Mouse (Mus musculus): ENCODE measurements around the gene Preb. TPM values are rescaled to one million over a fixed set of nuclear protein-coding genes. Genes with fewer than 3 reads are reported as not detected.

Preb gene
- polyA plus RNA-seq, 1 experiment from 2014 or later = 133 TPM

GRCm38 (mm10) chr5:30974870-30975656, 14.9 kb upstream of the Preb start:
- Histone ChIP-seq H3K4me3 (no peak overlapping the region), H3K36me3 (no peaks in the 10 kb centered on the region), H3K4me2 (no peak overlapping the region), H3K27me3 (no peaks in the 10 kb centered on the region), H3K9ac (no peak overlapping the region), H3K27ac (no peak overlapping the region), H3K9me3 (no peaks in the 10 kb centered on the region), H3K4me1 (no peaks in the 10 kb centered on the region)
- 74% methylated on average over 9 of the region's 9 CpGs for WGBS
- ATAC-seq (ENCODE audit: insufficient number of reproducible peaks, insufficient read depth, low FRiP score, low TSS enrichment, low read depth) = 0 out of 2 replicates have a peak, but pooled peaks have one; percentile 37

GRCm38 (mm10) chr5:30969440-30969839, 9.3 kb upstream of the Preb start:
- no peak for ATAC-seq (ENCODE audit: insufficient number of reproducible peaks, insufficient read depth, low FRiP score, low TSS enrichment, low read depth)
- Histone ChIP-seq H3K9me3 (no peaks in the 10 kb centered on the region), H3K9ac (no peak overlapping the region), H3K4me3 (no peak overlapping the region), H3K36me3 (no peaks in the 10 kb centered on the region), H3K4me1 (no peaks in the 10 kb centered on the region), H3K4me2 (no peak overlapping the region), H3K27ac (no peak overlapping the region), H3K27me3 (no peaks in the 10 kb centered on the region)
- 70% methylated on average over 2 of the region's 2 CpGs for WGBS

GRCm38 (mm10) chr5:30968416-30968815, 8.3 kb upstream of the Preb start, which contains the start of gene Tcf23:
Gene Tcf23 (plus strand): TSS chr5:30968662.
- WGBS = 69% methylated on average over 8 of the region's 8 CpGs
- no peaks in the 10 kb centered on the region for H3K4me1 ChIP-seq
- no peak for ATAC-seq (ENCODE audit: insufficient number of reproducible peaks, insufficient read depth, low FRiP score, low TSS enrichment, low read depth)

GRCm38 (mm10) chr5:30966189-30966588, 6.0 kb upstream of the Preb start:
- Histone ChIP-seq H3K4me3 (no peak overlapping the region), H3K27ac (no peak overlapping the region), H3K4me1 (no peaks in the 10 kb centered on the region), H3K4me2 (no peak overlapping the region), H3K9me3 (no peaks in the 10 kb centered on the region), H3K27me3 (no peaks in the 10 kb centered on the region), H3K36me3 (no peaks in the 10 kb centered on the region), H3K9ac (no peak overlapping the region)
- WGBS = 95% methylated on average over 4 of the region's 4 CpGs
- no peak for ATAC-seq (ENCODE audit: insufficient number of reproducible peaks, insufficient read depth, low FRiP score, low TSS enrichment, low read depth)

More at GRCm38 (mm10) chr5:30968416-30968815, 8.3 kb upstream of the Preb start, which contains the start of gene Tcf23:
- Histone ChIP-seq H3K4me2 (no peak within 1 kb of the TSS), H3K27ac (no peak within 1 kb of the TSS), H3K9me3 (no peaks in the 10 kb centered on the region), H3K27me3 (no peaks in the 10 kb centered on the region), H3K4me3 (no peak within 1 kb of the TSS), H3K9ac (no peak within 1 kb of the TSS), H3K36me3 (no peaks in the 10 kb centered on the region)

GRCm38 (mm10) chr5:30963916-30964315, 3.8 kb upstream of the Preb start:
- no peaks in the 10 kb centered on the region for H3K27me3 ChIP-seq
- no peak overlapping the region for H3K9ac ChIP-seq
- no peak for ATAC-seq (ENCODE audit: insufficient number of reproducible peaks, insufficient read depth, low FRiP score, low TSS enrichment, low read depth)
- H3K4me3 ChIP-seq = no peak overlapping the region
- H3K36me3 ChIP-seq = 0 out of 2 replicates have a peak, but pooled peaks cover under 1% of the 10 kb centered on the region
- peaks cover 5% of the 10 kb centered on the region for H3K4me1 ChIP-seq
- H3K27ac ChIP-seq = no peak overlapping the region
- H3K4me2 ChIP-seq = no peak overlapping the region
- 78% methylated on average over 3 of the region's 3 CpGs for WGBS
- no peaks in the 10 kb centered on the region for H3K9me3 ChIP-seq

GRCm38 (mm10) chr5:30961545-30962505, 1.7 kb upstream of the Preb start:
- peaks cover 18% of the 10 kb centered on the region for H3K36me3 ChIP-seq
- no peaks in the 10 kb centered on the region for H3K9me3 ChIP-seq
- 77% methylated on average over 10 of the region's 10 CpGs for WGBS
- H3K27me3 ChIP-seq = no peaks in the 10 kb centered on the region
- H3K27ac ChIP-seq = no peak overlapping the region
- no peak overlapping the region for H3K4me3 ChIP-seq
- no peak for ATAC-seq (ENCODE audit: insufficient number of reproducible peaks, insufficient read depth, low FRiP score, low TSS enrichment, low read depth)
- peaks cover 19% of the 10 kb centered on the region for H3K4me1 ChIP-seq
- no peak overlapping the region for H3K4me2 ChIP-seq
- no peak overlapping the region for H3K9ac ChIP-seq

- WGBS = 91% methylated on average over 2 of the region's 2 CpGs
- H3K27ac ChIP-seq = 0 out of 2 replicates have a peak overlapping the region, but pooled peaks have one; percentile 48
- ATAC-seq (ENCODE audit: insufficient number of reproducible peaks, insufficient read depth, low FRiP score, low TSS enrichment, low read depth) = no peak
- no peaks in the 10 kb centered on the region for H3K9me3 ChIP-seq
- peaks cover 21% of the 10 kb centered on the region for H3K36me3 ChIP-seq
- H3K27me3 ChIP-seq = no peaks in the 10 kb centered on the region
- H3K9ac ChIP-seq = peak overlapping the region; percentile 92
- H3K4me1 ChIP-seq = peaks cover 19% of the 10 kb centered on the region
- peak overlapping the region; percentile 86 for H3K4me2 ChIP-seq
- peak overlapping the region; percentile 86; the same call in 1 of the 2 replicates for H3K4me3 ChIP-seq
Observed at GRCm38 (mm10) chr5:30960814-30961213, 653 bp upstream of the Preb start.

GRCm38 (mm10) chr5:30959198-30959854, 835 bp downstream of the Preb start:
- Histone ChIP-seq H3K4me1 (peaks cover 19% of the 10 kb centered on the region), H3K36me3 (peaks cover 36% of the 10 kb centered on the region), H3K4me2 (peak overlapping the region; percentile 86), H3K27ac (peak overlapping the region; percentile 91), H3K9me3 (no peaks in the 10 kb centered on the region), H3K27me3 (no peaks in the 10 kb centered on the region), H3K9ac (peak overlapping the region; percentile 92), H3K4me3 (peak overlapping the region; percentile 86)
- 27% methylated on average over 19 of the region's 19 CpGs for WGBS
- no peak for ATAC-seq (ENCODE audit: insufficient number of reproducible peaks, insufficient read depth, low FRiP score, low TSS enrichment, low read depth)

- Histone ChIP-seq H3K27me3 (no peaks in the 10 kb centered on the region), H3K4me2 (peak overlapping the region; percentile 86; the same call in 1 of the 2 replicates), H3K27ac (no peak overlapping the region), H3K36me3 (peaks cover 51% of the 10 kb centered on the region), H3K4me3 (peak overlapping the region; percentile 1; the same call in 1 of the 2 replicates), H3K4me1 (peaks cover 19% of the 10 kb centered on the region), H3K9ac (peak overlapping the region; percentile 27; the same call in 1 of the 2 replicates), H3K9me3 (no peaks in the 10 kb centered on the region)
- ATAC-seq (ENCODE audit: insufficient number of reproducible peaks, insufficient read depth, low FRiP score, low TSS enrichment, low read depth) = no peak
- 94% methylated on average over 6 of the region's 6 CpGs for WGBS
Observed at GRCm38 (mm10) chr5:30957891-30958290, 2.3 kb downstream of the Preb start.

- Histone ChIP-seq H3K4me3 (no peak overlapping the region), H3K9ac (no peak overlapping the region), H3K27me3 (no peaks in the 10 kb centered on the region), H3K27ac (no peak overlapping the region), H3K4me2 (no peak overlapping the region), H3K36me3 (peaks cover 62% of the 10 kb centered on the region), H3K9me3 (no peaks in the 10 kb centered on the region), H3K4me1 (peaks cover 22% of the 10 kb centered on the region)
- WGBS = 92% methylated on average over 6 of the region's 6 CpGs
- ATAC-seq (ENCODE audit: insufficient number of reproducible peaks, insufficient read depth, low FRiP score, low TSS enrichment, low read depth) = no peak
Observed at GRCm38 (mm10) chr5:30955751-30956150, 4.4 kb downstream of the Preb start.

GRCm38 (mm10) chr5:30954556-30954955, 5.6 kb downstream of the Preb start:
- H3K36me3 ChIP-seq = peaks cover 62% of the 10 kb centered on the region
- no peak overlapping the region for H3K4me3 ChIP-seq
- no peaks in the 10 kb centered on the region for H3K27me3 ChIP-seq
- H3K9me3 ChIP-seq = no peaks in the 10 kb centered on the region
- no peak overlapping the region for H3K27ac ChIP-seq
- no peak overlapping the region for H3K4me2 ChIP-seq
- peaks cover 30% of the 10 kb centered on the region for H3K4me1 ChIP-seq
- ATAC-seq (ENCODE audit: insufficient number of reproducible peaks, insufficient read depth, low FRiP score, low TSS enrichment, low read depth) = no peak
- WGBS = 96% methylated on average over 9 of the region's 9 CpGs
- H3K9ac ChIP-seq = no peak overlapping the region
